9 mouse cellular contexts compared by ENCODE assay signal in the genomic region with DNA sequence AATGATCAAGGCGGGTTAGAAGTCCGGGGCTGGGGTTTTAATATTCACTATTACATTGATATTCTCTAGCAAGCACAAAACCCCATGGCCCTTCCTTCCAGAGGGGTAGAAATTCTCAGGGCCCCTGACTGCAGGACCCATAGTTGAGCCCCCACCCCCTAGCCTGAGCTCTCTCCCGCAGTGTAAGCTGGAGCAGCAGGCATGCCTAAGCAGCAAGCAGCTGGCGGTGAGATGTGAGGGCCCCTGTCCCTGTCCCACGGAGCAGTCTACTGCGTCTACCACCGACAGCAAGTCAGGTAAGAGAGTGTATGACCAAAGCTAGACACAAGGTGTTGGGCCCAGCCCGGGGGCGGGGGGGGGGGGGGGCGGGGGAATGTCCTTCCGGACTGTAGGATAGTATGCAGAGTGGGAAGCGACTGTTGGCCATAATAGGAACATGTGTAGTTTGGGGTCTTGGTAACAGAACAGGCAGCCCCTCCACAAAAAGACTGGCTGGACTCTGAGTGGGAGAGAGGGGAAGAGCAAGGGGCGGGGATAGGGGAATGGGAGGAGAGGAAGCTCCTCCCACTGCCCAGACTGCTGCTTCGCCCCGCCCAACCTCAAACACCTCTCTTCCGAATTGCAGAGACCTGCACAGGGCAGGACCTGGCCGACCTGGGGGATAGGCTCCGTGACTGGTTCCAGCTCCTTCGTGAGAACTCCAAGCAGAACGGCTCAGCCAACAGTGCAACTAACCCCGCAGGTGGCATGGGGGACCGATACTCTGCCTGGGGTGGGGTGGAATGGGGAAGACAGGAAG. TPM values are rescaled to one million over a fixed set of nuclear protein-coding genes. Genes with fewer than 3 reads are reported as not detected.
DNase-seq lines count a peak whose midpoint lies in the region; ATAC-seq and TF ChIP-seq lines count a peak whose summit lies in the region.
"Had no signal": no experiment of that assay in that cellular context is flagged by ENCODE, and none has a peak within 500 bp of the region (broad histone marks: within the 10 kb centered on the region; RNA-seq: fewer than 3 reads in every experiment).

No protein-coding gene starts in this region.

- 21% methylated on average over 20 of the region's 22 CpGs for WGBS in heart, embryonic 16.5 days
- 30% methylated on average over 20 of the region's 22 CpGs for WGBS in hindbrain, postnatal 0 days
- WGBS in midbrain, embryonic 13.5 days = 26% methylated on average over 22 of the region's 22 CpGs

- H3K4me1 ChIP-seq in heart, embryonic 16.5 days (ENCODE audit: control insufficient read depth, insufficient read depth, low read length) = no peaks in the 10 kb centered on the region
- no peaks in the 10 kb centered on the region for H3K4me1 ChIP-seq in hindbrain, postnatal 0 days (ENCODE audit: insufficient read depth, low read length)
- H3K4me1 ChIP-seq in midbrain, embryonic 13.5 days (replicated peaks) = no peaks in the 10 kb centered on the region

- no peak for TF ChIP-seq CTCF in hindbrain, postnatal 0 days (IDR thresholded peaks at IDR 0.05; ENCODE audit: low read depth)

- H3K4me2 ChIP-seq in heart, embryonic 16.5 days (ENCODE audit: low read depth, low read length) = peak overlapping the region; percentile 28; the same call in 1 of the 2 replicates
- no peak overlapping the region for H3K4me2 ChIP-seq in hindbrain, postnatal 0 days (ENCODE audit: low read depth, low read length)
- H3K4me2 ChIP-seq in midbrain, embryonic 13.5 days (replicated peaks) = no peak overlapping the region

- DNase-seq in heart, adult 9 months (ENCODE audit: low spot score in 2 of 2) = no peak
- no peak for DNase-seq in hindbrain, postnatal 0 days (ENCODE audit: low spot score)
- no peak for DNase-seq in adrenal gland, postnatal 25 days
- DNase-seq in B cell, adult 2 months = no peak
- DNase-seq in right cerebral cortex, postnatal 14 days = no peak

- H3K4me3 ChIP-seq in heart, embryonic 16.5 days (ENCODE audit: low read length) = no peak overlapping the region
- H3K4me3 ChIP-seq in hindbrain, postnatal 0 days (ENCODE audit: low read length) = no peak overlapping the region
- no peak overlapping the region for H3K4me3 ChIP-seq in midbrain, embryonic 13.5 days (replicated peaks)

- no peak overlapping the region for H3K9ac ChIP-seq in heart, embryonic 16.5 days (ENCODE audit: low read length)
- no peak overlapping the region for H3K9ac ChIP-seq in hindbrain, postnatal 0 days (replicated peaks; ENCODE audit: low read length)
- H3K9ac ChIP-seq in midbrain, embryonic 13.5 days (replicated peaks) = no peak overlapping the region

- no peak overlapping the region for H3K27ac ChIP-seq in heart, embryonic 16.5 days (ENCODE audit: low read length)
- H3K27ac ChIP-seq in hindbrain, postnatal 0 days = no peak overlapping the region
- H3K27ac ChIP-seq in midbrain, embryonic 13.5 days = no peak overlapping the region
- H3K27ac ChIP-seq: macrophage had no signal

- ATAC-seq in heart, embryonic 16.5 days (replicated peaks; ENCODE audit: extremely low read depth, insufficient read depth, low FRiP score) = no peak
- ATAC-seq in common myeloid progenitor, adult 5-6 weeks (replicated peaks; ENCODE audit: low read depth, poor library complexity, severe bottlenecking) = peak; percentile 66
- ATAC-seq in hindbrain, postnatal 0 days = peak; percentile 16; the same call in 1 of the 2 replicates
- peak; percentile 66 for ATAC-seq in midbrain, embryonic 13.5 days

- no peaks in the 10 kb centered on the region for H3K36me3 ChIP-seq in heart, embryonic 16.5 days (ENCODE audit: control insufficient read depth, insufficient read depth)
- H3K36me3 ChIP-seq in hindbrain, postnatal 0 days (ENCODE audit: insufficient read depth, low read length) = peaks cover 47% of the 10 kb centered on the region
- peaks cover 60% of the 10 kb centered on the region for H3K36me3 ChIP-seq in midbrain, embryonic 13.5 days

- H3K9me3 ChIP-seq in heart, embryonic 16.5 days (replicated peaks; ENCODE audit: control insufficient read depth, low read length) = no peaks in the 10 kb centered on the region
- no peaks in the 10 kb centered on the region for H3K9me3 ChIP-seq in hindbrain, postnatal 0 days (ENCODE audit: low read length)
- no peaks in the 10 kb centered on the region for H3K9me3 ChIP-seq in midbrain, embryonic 13.5 days

- peaks cover 6% of the 10 kb centered on the region; the same call in 1 of the 2 replicates for H3K27me3 ChIP-seq in heart, embryonic 16.5 days (ENCODE audit: control insufficient read depth, insufficient read depth, low read length)
- H3K27me3 ChIP-seq in hindbrain, postnatal 0 days (ENCODE audit: insufficient read depth, low read length) = no peaks in the 10 kb centered on the region
- no peaks in the 10 kb centered on the region for H3K27me3 ChIP-seq in midbrain, embryonic 13.5 days

RNA-seq across cellular contexts. Expression of a gene that starts 19.7 kb away (rescaled TPM):
- polyA plus RNA-seq in heart, embryonic 16.5 days (2015; fragmentation: Nextera tagmentation; extraction: Ambion mirVana) = 6.7 and 8.6 TPM in 2 replicates
- total RNA-seq in common myeloid progenitor, adult 5-6 weeks (2017) = 0.09 TPM in 1 of 2 replicates, not detected in the other
- total RNA-seq in hindbrain, postnatal 0 days (2014; rRNA removed) = 283 and 297 TPM in 2 replicates
- polyA plus RNA-seq in hindbrain, postnatal 0 days (2015; fragmentation: Nextera tagmentation; extraction: Ambion mirVana) = 98.0 and 106 TPM in 2 replicates
- polyA plus RNA-seq in midbrain, embryonic 13.5 days (2015; fragmentation: Nextera tagmentation; extraction: Ambion mirVana) = 51.8 TPM in 2 replicates
- 27.3 and 35.2 TPM in 2 replicates for total RNA-seq in adrenal gland, postnatal 25 days (2021)
- polyA plus RNA-seq: macrophage had no signal

Comparison
In these comparisons a context has a peak if more than half of its experiments do, and no peak if none do; other contexts are left out.
1. RNA of a gene that starts 19.7 kb away (total RNA-seq): 283 to 297 TPM in hindbrain, postnatal 0 days and 27.3 to 35.2 TPM in adrenal gland, postnatal 25 days; 0.09 TPM in common myeloid progenitor, adult 5-6 weeks; every median in the first group is over 10 times any median in the second.